Mouse (Mus musculus) ovary, postnatal 14 days (tissue): Measurements from ENCODE around the gene Baz2b.
"Not testable (repeated sequence)": the region's sequence is repeated elsewhere in the genome, so short reads cannot be mapped to it uniquely, and the experiment has no call there.

Experiments used
- DNase-seq: peaks from one replicate; pipeline ENCODE4 v3.0.0; 2022; ENCODE audit warnings: low spot score

The Baz2b gene

DNA sequence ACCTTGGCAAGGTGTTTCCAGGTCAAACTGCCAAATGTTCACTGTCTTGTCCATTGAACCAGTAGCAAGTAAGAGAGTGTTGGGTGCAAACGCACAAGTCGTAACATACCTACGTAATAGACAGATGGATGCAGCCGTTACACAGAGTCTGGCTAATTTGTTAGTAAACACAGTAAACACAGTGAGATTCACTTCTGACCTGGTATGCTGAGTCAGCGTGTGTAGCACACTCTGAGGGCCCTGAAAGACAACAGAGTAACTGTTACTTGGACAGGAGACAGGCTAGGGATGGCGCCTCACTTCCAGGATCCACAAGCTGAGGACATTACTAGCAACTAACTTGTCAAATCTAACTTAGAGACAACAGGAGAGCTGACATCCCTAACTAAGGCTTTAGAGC is 347.0 kb downstream of the Baz2b start:
- DNase-seq: no peak

DNA sequence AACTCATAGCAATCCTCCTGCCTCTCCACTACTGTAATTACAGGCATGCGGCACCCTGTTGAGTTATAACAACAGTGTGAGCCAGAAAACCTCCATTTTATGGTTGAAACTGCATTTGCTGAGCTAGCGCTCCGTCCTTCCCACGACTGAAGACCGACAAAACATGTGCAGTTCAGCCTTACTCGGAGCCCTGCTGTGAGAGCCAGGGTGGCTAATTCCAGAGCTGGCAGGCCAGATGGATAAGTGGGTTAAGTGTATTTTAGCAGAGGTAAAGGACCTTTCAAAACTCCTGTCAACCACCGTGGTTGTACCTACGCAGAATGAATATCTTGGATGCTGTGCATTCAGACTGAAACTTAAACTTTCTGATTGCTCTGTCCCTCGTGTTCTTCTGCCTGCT is 355.3 kb downstream of the Baz2b start:
- DNase-seq: no peak

- no peak for DNase-seq
Measured at GRCm38 (mm10) chr2:59853543-59853942, 356.1 kb downstream of the Baz2b start.

DNA sequence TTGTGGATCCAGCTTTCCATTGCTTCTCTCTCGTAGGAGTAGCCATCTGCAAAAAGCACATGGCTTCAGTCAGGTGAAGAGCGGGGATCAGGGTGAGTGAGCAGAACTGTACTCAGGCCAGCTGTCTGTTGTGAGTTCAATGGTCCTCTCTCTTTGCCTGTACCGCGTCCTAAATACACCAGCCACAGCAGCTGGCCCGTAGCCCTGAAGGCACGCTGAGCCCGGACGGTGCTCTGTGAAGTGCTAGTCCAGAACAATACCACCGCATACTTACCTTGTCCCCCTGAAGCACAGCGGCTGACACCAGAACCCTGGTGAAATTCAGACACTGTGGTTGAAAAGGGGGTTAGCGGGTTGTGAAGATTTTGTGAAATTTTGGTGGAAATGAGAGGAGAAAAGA is 356.7 kb downstream of the Baz2b start:
- no peak for DNase-seq

DNA sequence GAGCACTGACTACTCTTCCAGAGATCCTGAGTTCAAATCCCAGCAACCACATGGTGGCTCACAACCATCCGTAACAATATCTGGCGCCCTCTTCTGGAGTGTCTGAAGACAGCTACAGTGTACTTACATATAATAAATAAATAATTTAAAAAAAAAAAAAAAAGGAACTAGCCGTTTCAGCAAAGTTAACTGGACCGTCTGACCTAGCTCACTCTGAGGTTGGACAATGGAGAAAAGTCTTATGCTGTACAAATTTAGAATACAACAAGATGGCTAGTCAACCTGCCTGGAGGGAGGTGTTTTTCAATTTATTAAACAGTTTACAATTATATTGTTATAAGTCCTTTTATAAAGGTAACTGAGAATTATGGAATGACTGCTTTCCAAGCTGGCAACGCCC is 357.8 kb downstream of the Baz2b start:
- DNase-seq: not testable (repeated sequence)
